Mouse (Mus musculus) thymus, postnatal 10 days (tissue): ENCODE results near the gene Sema6d.

Source experiments
- DNase-seq, 2 experiments: peaks; one replicate each; pipeline ENCODE4 v3.0.0; 2021; ENCODE audit warnings: low spot score in 2 of 2

Gene Sema6d

DNA sequence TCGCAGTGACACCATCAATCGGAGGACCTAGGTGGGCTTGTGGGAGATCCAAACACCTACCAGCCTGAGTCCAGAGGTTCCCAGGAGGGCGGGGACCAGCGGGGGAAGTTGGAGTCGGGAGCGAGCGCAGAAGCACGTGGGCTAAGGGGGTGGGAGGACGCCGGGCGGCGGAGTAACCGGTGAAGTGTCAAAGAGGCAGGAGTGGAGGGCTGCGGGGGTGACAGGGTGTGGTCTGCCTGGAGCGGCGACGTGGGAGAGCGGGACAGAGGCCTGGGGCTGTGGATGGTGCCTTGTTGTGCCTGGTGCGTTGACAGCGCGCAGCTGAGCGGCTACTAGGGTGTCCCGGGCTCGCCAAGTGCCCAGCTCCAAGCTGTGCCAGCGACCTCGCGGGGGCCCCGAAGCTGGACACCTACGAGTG, at the start of gene Sema6d:
Gene Sema6d, plus strand, starts transcription at position 157 of the 418 bp plus-strand sequence.
- DNase-seq: no peak

DNA sequence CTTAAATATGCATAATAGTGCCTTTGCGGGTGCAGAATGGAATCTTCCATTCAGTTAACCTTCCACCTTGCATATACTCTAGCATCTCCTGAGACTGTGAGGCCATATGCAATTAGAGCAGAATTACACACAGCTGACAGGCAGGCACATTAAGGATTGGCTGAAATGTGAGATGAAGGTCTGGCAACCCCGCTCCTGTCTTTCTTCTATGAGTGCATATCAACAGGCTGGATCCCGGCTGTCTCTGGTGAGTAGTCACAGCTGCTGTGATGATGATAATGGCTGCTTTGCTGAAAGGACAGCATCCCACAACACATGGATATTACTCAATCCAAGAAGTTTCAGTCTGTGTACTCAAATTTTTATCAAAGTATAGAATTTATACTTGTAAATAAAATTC, 29.9 kb upstream of the Sema6d start:
- DNase-seq: no peak

GRCm38 (mm10) chr2:124068380-124068779, 21.4 kb upstream of the Sema6d start:
- DNase-seq: no peak

DNA sequence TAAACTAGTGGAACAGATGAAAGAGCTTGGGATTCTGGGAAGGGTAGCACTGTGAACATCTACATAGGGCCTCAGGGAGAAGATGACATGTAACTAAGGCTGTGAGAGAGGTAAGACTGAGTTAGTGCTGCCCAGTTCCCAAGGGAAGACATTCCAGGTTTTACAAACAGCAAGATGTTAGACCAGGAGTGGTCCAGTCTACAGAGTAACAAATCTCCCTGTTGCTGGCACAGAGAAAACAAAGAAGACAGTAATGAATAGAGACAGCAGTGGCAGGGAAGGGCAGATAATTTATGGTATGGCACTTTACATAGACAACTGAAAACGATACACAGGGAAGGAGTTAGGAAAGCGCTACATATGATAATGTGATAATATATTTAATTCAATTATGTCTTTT, 19.1 kb upstream of the Sema6d start:
- no peak for DNase-seq

DNA sequence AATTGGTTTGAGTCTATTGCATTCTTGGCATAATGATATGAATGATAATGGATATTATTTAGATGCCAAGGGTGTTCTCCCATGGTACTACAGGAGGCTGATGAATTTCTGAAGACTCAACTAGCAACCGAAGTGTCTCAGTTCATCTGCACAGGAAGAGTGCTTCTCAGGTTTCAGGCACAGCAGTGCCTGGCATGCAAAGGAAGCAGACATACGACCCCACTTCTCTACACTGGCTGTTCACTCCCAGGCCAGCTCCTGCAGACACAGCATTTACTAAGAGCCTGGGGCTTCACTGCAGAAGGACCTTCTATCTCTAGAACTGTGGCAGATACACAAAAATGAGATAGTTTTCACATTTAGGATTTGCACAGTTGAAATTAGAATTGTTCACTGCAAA, 18.4 kb upstream of the Sema6d start:
- DNase-seq: no peak

GRCm38 (mm10) chr2:124090231-124091141, 717 bp downstream of the Sema6d start:
- peak in 1 of 2 experiments; percentile 2 for DNase-seq

- no peak for DNase-seq
Observed at GRCm38 (mm10) chr2:124099697-124100096, 9.9 kb downstream of the Sema6d start.

DNA sequence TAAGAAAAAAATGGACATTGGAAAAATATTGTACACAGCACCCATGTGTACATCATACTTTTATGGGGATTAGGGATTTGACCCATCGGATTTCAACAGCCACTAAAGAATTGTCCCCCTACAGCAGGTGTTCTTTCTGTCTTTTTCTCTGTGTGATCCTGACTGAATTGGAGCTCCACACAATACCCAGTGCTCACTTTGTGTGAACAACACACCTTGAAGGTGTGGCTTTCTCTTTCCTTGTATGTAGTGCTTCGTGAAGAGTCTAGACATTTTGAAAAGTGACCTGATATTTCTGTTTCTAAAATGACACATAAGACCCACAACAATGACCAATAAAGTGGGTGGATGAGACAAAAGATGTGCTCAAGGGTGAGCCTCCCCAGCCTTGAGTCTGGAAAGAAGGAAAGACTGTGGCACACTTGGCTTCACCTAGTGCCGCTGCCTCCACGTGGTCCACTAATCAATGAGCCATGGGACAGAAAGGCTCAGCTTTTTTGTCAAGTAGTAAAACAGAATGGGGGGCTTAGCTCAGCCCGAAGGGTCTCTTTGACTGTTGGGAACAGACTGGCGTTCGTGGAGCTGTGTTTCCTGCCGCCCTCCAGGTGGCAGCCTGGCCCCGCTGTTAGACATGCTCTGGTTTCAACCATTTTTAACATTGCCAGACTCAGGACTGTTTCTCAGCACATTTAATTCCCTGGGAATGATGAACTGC, 10.9 kb downstream of the Sema6d start:
- DNase-seq: peak in 1 of 2 experiments; percentile 3

DNA sequence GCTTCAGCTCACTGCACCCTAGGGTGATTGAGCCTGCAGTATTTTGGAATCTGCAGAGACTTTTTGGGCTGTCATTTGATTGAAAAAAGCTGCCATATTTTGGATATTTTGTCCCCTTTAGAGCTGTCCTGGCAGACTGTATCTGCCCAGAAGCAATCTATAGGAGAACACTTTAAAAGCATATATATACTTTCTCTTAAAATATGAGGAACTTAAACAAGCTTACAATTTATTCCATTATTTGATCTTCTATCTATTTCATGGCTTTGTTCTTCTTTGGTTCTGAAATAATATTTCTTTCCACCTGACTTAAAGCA, 11.4 kb downstream of the Sema6d start:
- DNase-seq: no peak

GRCm38 (mm10) chr2:124101580-124101979, 11.8 kb downstream of the Sema6d start:
- no peak for DNase-seq

- no peak for DNase-seq
Observed at GRCm38 (mm10) chr2:124103277-124103676, 13.5 kb downstream of the Sema6d start.

GRCm38 (mm10) chr2:124118469-124119243, 28.9 kb downstream of the Sema6d start:
- DNase-seq: no peak

DNA sequence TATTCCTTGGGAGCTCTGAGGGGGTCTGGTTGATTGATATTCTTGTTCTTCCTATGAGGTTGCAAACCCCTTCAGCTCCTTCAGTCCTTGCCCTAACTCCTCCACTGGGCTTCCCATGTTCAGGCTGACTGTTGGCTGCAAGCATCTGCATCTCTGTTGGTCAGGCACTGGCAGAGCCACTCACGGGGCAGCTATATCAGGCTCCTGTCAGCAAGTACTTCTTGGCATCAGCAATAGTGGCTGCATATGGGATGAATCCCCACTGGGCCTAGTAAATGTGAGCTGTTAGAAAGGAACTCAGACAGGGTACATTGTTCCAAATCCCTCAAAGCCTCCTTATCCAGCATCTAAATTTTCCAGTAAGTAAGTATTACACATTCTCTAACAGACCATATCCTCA, 30.6 kb downstream of the Sema6d start:
- no peak for DNase-seq

- no peak for DNase-seq
Observed at GRCm38 (mm10) chr2:124121539-124121938, 31.8 kb downstream of the Sema6d start.

DNA sequence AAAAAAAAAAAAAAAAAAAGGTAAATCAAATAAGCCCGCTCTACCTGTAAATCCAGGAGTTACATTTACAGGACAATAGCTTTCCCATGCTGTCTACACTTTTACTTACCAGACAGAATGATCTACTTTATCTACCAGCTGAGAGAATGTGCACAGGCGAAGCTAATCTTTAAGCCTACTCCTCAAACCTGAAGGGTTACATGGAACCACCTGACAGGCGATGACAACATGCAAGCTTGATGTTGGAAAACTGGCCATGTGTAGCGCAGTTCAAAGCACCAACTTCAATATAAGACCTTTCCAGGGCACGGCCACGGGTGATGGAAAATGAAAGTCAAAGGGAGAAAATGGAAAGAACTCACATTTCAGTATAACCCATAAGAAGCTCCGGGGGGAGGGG, 35.7 kb downstream of the Sema6d start:
- no peak for DNase-seq

DNA sequence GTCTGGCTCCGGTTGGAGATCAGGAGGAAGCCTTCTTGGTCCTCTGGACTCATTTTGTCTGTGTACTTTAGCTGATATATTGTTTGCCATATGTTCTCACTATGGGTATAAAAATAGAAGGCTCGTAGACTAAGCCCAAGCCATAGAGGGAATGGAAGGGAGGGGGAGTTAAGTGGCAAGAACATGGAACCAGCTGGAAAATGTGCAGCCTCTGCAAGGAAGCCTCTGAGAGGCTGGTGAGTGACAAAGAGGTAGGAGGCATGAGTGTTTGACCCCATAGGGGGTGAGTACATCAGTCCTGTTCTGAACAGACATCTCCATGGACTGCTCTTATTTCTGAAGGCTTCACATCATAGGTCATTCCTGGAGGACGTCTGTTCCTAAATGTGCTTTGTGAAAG, 37.1 kb downstream of the Sema6d start:
- no peak for DNase-seq

GRCm38 (mm10) chr2:124130876-124131275, 41.1 kb downstream of the Sema6d start:
- no peak for DNase-seq

GRCm38 (mm10) chr2:124141510-124142044, 51.8 kb downstream of the Sema6d start:
- DNase-seq: no peak

DNA sequence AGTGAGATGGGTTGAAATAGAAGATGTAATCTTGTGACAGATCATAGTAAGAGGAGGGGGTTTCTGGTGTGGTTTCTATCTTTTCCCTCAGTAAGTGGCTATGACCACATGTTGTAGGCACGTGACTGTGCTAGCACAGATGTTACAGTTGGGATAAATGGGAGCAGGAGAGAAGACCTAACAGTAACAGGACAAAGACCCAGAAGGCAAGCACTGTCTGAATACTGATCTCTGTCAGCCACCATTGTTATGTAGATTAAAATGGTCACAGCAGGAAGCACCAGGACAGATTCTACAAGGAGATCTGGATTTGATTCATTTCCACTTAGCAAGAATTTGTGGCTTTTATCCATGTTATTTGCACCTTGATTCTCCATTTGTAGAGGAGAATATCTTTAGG, 55.8 kb downstream of the Sema6d start:
- DNase-seq: no peak

DNA sequence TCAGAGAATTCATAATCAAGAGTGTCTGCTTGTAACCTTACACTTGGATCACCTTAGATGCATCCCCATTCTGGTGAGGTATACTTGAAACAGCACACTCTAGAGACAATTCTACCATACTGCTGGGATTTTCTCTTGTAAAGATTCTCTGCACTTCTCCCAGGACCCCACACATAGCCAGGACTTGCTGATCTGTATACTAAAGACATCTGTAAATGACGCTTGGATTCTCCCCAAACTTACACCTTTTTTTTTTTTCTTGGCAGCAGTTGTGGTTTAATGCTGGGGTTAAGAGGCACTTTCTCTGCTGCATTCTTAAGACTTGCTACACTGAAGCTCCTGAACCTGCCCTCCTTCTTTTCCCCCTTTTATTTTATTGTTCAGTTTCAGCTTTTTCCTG, 68.4 kb downstream of the Sema6d start:
- DNase-seq: no peak

DNA sequence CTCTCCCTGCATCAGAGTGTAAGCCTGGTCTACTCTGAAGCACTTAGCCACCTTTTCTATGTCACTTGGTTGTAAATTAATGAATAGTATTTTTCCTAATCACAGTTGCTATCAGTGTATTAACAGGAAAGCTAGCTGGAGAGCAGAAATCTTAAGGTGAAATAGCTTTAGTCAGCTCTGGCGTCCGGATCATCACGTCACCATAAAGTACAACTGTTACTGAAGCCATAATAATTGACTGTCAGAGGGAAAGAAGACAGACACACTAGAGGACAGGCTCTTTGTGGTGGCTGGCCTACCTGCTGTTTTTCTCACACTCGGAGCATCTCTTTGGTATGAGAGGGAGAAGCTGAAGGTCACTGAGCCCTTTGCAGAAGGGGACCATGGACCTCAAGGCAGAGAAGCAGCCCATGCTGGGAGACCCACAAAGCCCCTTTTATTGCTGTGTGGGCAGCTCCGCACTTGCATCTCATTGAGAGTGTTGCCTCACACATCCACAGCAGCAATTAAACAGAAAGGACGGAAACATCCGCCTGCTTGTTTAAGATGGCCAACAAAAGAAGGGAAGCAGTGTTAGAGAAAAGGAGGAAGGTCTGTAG, 72.3 kb downstream of the Sema6d start:
- DNase-seq: no peak

- no peak for DNase-seq
Observed at GRCm38 (mm10) chr2:124168411-124168810, 78.6 kb downstream of the Sema6d start.
